Mouse (Mus musculus): ENCODE measurements around the gene Cluh.

- TF ChIP-seq POLR2A (IDR thresholded peaks at IDR 0.05; ENCODE audit: insufficient read depth, low read depth, low read length) = no peak
- no peak for TF ChIP-seq CTCF (IDR thresholded peaks at IDR 0.05; ENCODE audit: insufficient read depth, low read depth, low read length)
These were observed 9.7 kb upstream of the Cluh start for GRCm38 (mm10) chr11:74639628-74640027.

Measured in olfactory bulb, adult 2 months (tissue).